Mouse (Mus musculus) ES-Bruce4 (cell line): ENCODE results near the gene Cttn. TPM values are rescaled to one million over a fixed set of nuclear protein-coding genes. Genes with fewer than 3 reads are reported as not detected.

Experiments
- H3K27ac ChIP-seq: 2 replicates; pipeline ENCODE4 v1.5.1; 2012; ENCODE audit warnings: low read length, inconsistent platforms; ENCODE audit not compliant: insufficient read depth
- H3K27me3 ChIP-seq: 2 replicates; pipeline ENCODE4 v1.6.1; 2012; ENCODE audit warnings: mild to moderate bottlenecking, low read length, inconsistent platforms; ENCODE audit not compliant: control insufficient read depth, poor library complexity, insufficient read depth, severe bottlenecking
- H3K36me3 ChIP-seq: 2 replicates; pipeline ENCODE4 v1.6.1; 2012; ENCODE audit warnings: inconsistent platforms, mild to moderate bottlenecking, low read length, moderate library complexity; ENCODE audit not compliant: control insufficient read depth, poor library complexity, insufficient read depth, severe bottlenecking
- H3K4me1 ChIP-seq: one replicate; pipeline ENCODE4 v1.8.1; 2011; ENCODE audit warnings: low read length; ENCODE audit not compliant: control insufficient read depth, insufficient read depth
- H3K4me3 ChIP-seq: 2 replicates; pipeline ENCODE4 v1.5.1; 2011; ENCODE audit warnings: low read depth, mild to moderate bottlenecking, low read length
- H3K9ac ChIP-seq: 2 replicates; pipeline ENCODE4 v1.6.1; 2012; ENCODE audit warnings: low read depth, mild to moderate bottlenecking, inconsistent platforms; ENCODE audit not compliant: poor library complexity, severe bottlenecking
- H3K9me3 ChIP-seq: replicated peaks from 2 replicates; pipeline ENCODE4 v1.6.1; 2012; ENCODE audit warnings: mild to moderate bottlenecking, low read length, inconsistent platforms; ENCODE audit not compliant: control insufficient read depth, poor library complexity, insufficient read depth, severe bottlenecking
- CTCF ChIP-seq: IDR thresholded peaks from one replicate; pipeline ENCODE4 v1.8.1; 2011; ENCODE audit warnings: low read depth, low read length
- EP300 ChIP-seq: IDR thresholded peaks from 2 replicates; pipeline ENCODE4 v1.6.1; 2011; ENCODE audit warnings: low read depth, low read length; ENCODE audit not compliant: insufficient read depth
- POLR2A ChIP-seq: IDR thresholded peaks from one replicate; pipeline ENCODE4 v1.8.1; 2011; ENCODE audit warnings: low read length; ENCODE audit not compliant: insufficient read depth
- polyA plus RNA-seq: library from polyadenylated mRNA; stranded (reverse); fragments of >200 nt; gene quantifications from 2 replicates; pipeline ENCODE4 v1.2.4, GENCODE M21; 2011; ENCODE audit warnings: low read depth; ENCODE audit not compliant: missing spikeins, insufficient read depth, insufficient read length

Gene Cttn
- polyA plus RNA-seq, 1 experiment, result 162 TPM

- TF ChIP-seq CTCF (no peak), POLR2A (no peak), EP300 (no peak)
- no peaks in the 10 kb centered on the region for H3K27me3 ChIP-seq
- no peak overlapping the region for H3K9ac ChIP-seq
- H3K36me3 ChIP-seq, result no peaks in the 10 kb centered on the region
- no peaks in the 10 kb centered on the region for H3K4me1 ChIP-seq
- no peak overlapping the region for H3K4me3 ChIP-seq
- H3K27ac ChIP-seq, result no peak overlapping the region
- H3K9me3 ChIP-seq, result no peaks in the 10 kb centered on the region
Observed at GRCm38 (mm10) chr7:144402492-144402891, 68.3 kb downstream of the Cttn start.

- no peak for TF ChIP-seq EP300
- no peak for TF ChIP-seq CTCF
- TF ChIP-seq POLR2A, result no peak
- Histone ChIP-seq H3K4me1 (no peaks in the 10 kb centered on the region), H3K27me3 (no peaks in the 10 kb centered on the region)
Observed at GRCm38 (mm10) chr7:144391727-144392126, 79.1 kb downstream of the Cttn start.

DNA sequence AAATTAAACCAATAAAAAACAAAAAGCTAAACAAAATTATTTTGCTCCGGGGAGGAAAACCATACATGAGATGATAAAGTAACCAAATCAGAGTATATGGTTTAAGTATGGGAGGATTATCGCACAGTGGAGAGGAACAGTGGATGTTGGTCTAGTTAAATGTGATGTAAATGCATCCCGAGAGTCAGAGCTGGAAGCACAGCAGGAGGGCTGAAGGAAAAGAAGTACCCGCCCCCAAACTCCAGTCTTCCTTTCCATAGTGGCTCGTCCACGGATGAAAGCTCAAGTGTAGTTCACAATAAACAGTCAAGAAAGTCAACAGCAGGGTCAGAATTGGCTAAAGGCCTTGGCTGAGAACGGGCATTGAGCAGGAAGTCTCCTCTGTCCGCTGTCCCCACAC, 80.1 kb downstream of the Cttn start:
- no peaks in the 10 kb centered on the region for H3K4me1 ChIP-seq
- H3K4me3 ChIP-seq, result no peak overlapping the region
- H3K9ac ChIP-seq, result no peak overlapping the region
- no peak for TF ChIP-seq EP300
- no peak for TF ChIP-seq CTCF
- TF ChIP-seq POLR2A, result no peak
- H3K27ac ChIP-seq, result no peak overlapping the region
- H3K27me3 ChIP-seq, result no peaks in the 10 kb centered on the region
- H3K36me3 ChIP-seq, result no peaks in the 10 kb centered on the region
- H3K9me3 ChIP-seq, result no peaks in the 10 kb centered on the region

More at GRCm38 (mm10) chr7:144391727-144392126, 79.1 kb downstream of the Cttn start:
- no peaks in the 10 kb centered on the region for H3K9me3 ChIP-seq
- no peaks in the 10 kb centered on the region for H3K36me3 ChIP-seq
- no peak overlapping the region for H3K4me3 ChIP-seq
- no peak overlapping the region for H3K9ac ChIP-seq
- H3K27ac ChIP-seq, result no peak overlapping the region

GRCm38 (mm10) chr7:144389704-144390103, 81.1 kb downstream of the Cttn start:
- H3K36me3 ChIP-seq, result no peaks in the 10 kb centered on the region
- TF ChIP-seq EP300 (no peak), POLR2A (no peak), CTCF (no peak)
- H3K27ac ChIP-seq, result no peak overlapping the region
- no peak overlapping the region for H3K4me3 ChIP-seq
- H3K4me1 ChIP-seq, result no peaks in the 10 kb centered on the region
- no peak overlapping the region for H3K9ac ChIP-seq
- no peaks in the 10 kb centered on the region for H3K27me3 ChIP-seq
- H3K9me3 ChIP-seq, result no peaks in the 10 kb centered on the region

DNA sequence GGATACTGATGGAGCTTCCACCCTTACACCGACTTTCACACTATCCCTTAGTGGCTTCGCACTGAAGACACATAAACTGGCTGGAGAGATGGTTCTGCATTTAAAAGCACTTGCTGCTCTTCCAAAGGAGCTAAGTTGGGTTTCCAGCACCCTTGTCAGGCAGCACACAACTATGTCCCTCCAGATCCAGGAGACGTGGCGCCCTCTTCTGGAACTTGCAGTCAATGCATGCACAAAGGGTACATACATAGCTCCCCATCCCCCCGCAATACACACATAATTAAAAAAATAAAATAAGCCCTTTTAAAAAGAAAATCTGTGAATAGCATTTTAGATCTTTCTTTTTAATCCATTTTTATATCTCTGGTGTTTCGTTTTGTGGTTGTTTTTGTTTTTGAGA, 83.3 kb downstream of the Cttn start:
- no peaks in the 10 kb centered on the region for H3K27me3 ChIP-seq
- TF ChIP-seq POLR2A (no peak), CTCF (peak; percentile 49)

More for the DNA sequence above, 83.3 kb downstream of the Cttn start:
- Histone ChIP-seq H3K9me3 (no peaks in the 10 kb centered on the region), H3K27ac (no peak overlapping the region), H3K4me3 (no peak overlapping the region), H3K4me1 (no peaks in the 10 kb centered on the region), H3K9ac (no peak overlapping the region), H3K36me3 (no peaks in the 10 kb centered on the region)

Other genes with a start within 250 kb of the Cttn start
- gene Ppfia1, start 82.7 kb upstream of the Cttn start, polyA plus RNA-seq, result 59.0 and 80.5 TPM in 2 replicates
- 2.5 and 2.9 TPM in 2 replicates for gene Fadd, start 111.5 kb upstream of the Cttn start, polyA plus RNA-seq